Mouse (Mus musculus) leukemia stem cell, adult 10-12 weeks (primary cell): Measurements from ENCODE around the gene Vmn2r84. TPM values are rescaled to one million over a fixed set of nuclear protein-coding genes. Genes with fewer than 3 reads are reported as not detected.

ENCODE experiments used
- polyA plus RNA-seq: library from polyadenylated mRNA; stranded (reverse); fragments of >175 nt; gene quantifications from 2 replicates; pipeline ENCODE4 v1.2.3, GENCODE M21; 2012; ENCODE audit warnings: low replicate concordance

The Vmn2r84 gene
- 0.02 TPM in 1 of 2 replicates, not detected in the other for polyA plus RNA-seq

DNA sequence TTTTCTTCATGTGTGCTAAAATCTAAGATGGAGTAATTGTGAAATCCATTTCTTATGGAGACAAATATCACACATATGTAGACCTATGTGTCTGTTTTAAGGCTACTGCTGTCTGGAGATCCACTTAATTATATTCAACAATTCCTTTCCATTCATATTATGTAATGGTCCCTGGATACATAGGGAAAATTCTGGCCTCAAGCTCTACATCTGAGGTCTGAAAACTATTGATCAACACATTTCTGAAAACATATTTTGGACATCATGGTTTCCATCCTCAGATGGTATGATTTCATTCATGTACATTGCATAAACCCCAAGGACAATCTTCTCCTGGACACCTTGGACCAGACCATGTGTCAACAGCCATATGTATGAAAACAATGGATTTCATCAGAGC is at the start of gene Vmn2r84:
Gene Vmn2r84 (minus strand): TSS at position 101 of the 400 bp plus-strand sequence.

GRCm38 (mm10) chr10:130429603-130430002 is 35.5 kb upstream of the Vmn2r84 start, which contains the start of gene Vmn2r85:
Vmn2r85 (minus strand) TSS chr10:130429703.

Other genes starting within 250 kb of the Vmn2r84 start
- not detected in 2 replicates for gene Olfr825, start 227.6 kb downstream of the Vmn2r84 start, polyA plus RNA-seq
- not detected in 2 replicates for gene Olfr826, start 210.1 kb downstream of the Vmn2r84 start, polyA plus RNA-seq
- gene Olfr827, start 179.9 kb downstream of the Vmn2r84 start, polyA plus RNA-seq, result not detected in 2 replicates
- gene Neurod4, start 114.1 kb downstream of the Vmn2r84 start, polyA plus RNA-seq, result not detected in 2 replicates
- gene Tespa1, start 71.5 kb downstream of the Vmn2r84 start, polyA plus RNA-seq, result 0.23 and 0.78 TPM in 2 replicates
- not detected in 2 replicates for gene Vmn2r85, start 35.4 kb upstream of the Vmn2r84 start, polyA plus RNA-seq
- gene Vmn2r86, start 61.7 kb upstream of the Vmn2r84 start, polyA plus RNA-seq, result not detected in 2 replicates
- gene Vmn2r87, start 103.1 kb upstream of the Vmn2r84 start, polyA plus RNA-seq, result not detected in 2 replicates